Comparison of ENCODE assay signal across 7 mouse cellular contexts in the genomic region with DNA sequence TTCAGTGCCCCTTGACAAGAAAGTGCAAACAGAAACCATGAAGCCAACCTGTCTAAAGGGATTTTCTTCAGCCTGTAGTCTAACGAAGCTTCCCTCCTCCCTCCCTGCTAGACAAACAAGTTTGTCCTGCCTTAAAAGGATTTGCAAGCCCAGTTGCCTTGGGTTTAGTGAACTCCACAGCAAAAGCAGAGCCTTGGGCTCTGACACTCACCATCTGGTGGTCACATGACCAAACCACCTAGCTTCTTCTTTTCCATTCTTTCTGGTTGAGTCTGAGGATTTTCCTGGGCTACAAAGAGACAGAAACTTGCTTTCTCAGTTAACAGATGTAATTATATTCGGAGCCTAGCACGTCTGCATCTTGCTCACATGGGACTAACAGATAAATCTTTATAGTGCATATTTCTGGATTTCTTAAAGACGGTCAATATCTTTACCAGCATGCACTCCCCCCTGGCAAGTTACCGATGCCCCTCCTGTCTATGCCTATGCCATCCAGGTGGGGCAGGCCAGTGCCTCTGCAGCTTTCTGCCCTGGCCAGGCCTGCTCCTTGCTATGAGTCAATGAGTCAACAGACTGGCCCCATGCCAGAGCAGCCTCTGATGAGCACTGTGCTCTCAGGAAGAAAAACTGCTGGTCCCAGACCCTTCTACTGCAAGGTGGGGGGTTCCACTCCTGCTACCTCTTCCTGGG. TPM values are rescaled to one million over a fixed set of nuclear protein-coding genes. Genes with fewer than 3 reads are reported as not detected.
DNase-seq lines count a peak whose midpoint lies in the region; ATAC-seq lines count a peak whose summit lies in the region.

No protein-coding gene starts in this region.

- 60% methylated on average over 5 of the region's 5 CpGs for WGBS in intestine, embryonic 16.5 days

- H3K27me3 ChIP-seq in intestine, embryonic 16.5 days (replicated peaks; ENCODE audit: control insufficient read depth, insufficient read depth, low read length), result no peaks in the 10 kb centered on the region

- H3K27ac ChIP-seq in intestine, embryonic 16.5 days (ENCODE audit: low read length), result 0 out of 2 replicates have a peak overlapping the region, but pooled peaks have one; percentile 28

- no peaks in the 10 kb centered on the region for H3K36me3 ChIP-seq in intestine, embryonic 16.5 days (ENCODE audit: control insufficient read depth, insufficient read depth, low read length)

- H3K4me2 ChIP-seq in intestine, embryonic 16.5 days (ENCODE audit: low read depth, low read length), result no peak overlapping the region

- H3K9me3 ChIP-seq in intestine, embryonic 16.5 days (ENCODE audit: control insufficient read depth, low read length), result no peaks in the 10 kb centered on the region

- peaks cover 13% of the 10 kb centered on the region for H3K4me1 ChIP-seq in intestine, embryonic 16.5 days (ENCODE audit: control insufficient read depth, insufficient read depth, low read length)

- H3K4me3 ChIP-seq in intestine, embryonic 16.5 days (ENCODE audit: low read length), result no peak overlapping the region

- DNase-seq in right cerebral cortex, postnatal 10 days (ENCODE audit: low spot score in 2 of 2), result peak; percentile 63 to 65
- no peak for DNase-seq in right cerebral cortex, adult 2 months (ENCODE audit: low spot score in 2 of 2)
- peak; percentile 88 to 90 for DNase-seq in cerebellum, postnatal 10 days
- DNase-seq in lung, postnatal 14 days, result peak; percentile 76
- peak; percentile 77 to 87 for DNase-seq in urinary bladder, postnatal 36 days (ENCODE audit: low spot score in 2 of 2)
- DNase-seq in frontal cortex, postnatal 14 days (ENCODE audit: low spot score in 2 of 2), result no peak

- no peak overlapping the region for H3K9ac ChIP-seq in intestine, embryonic 16.5 days (ENCODE audit: low read depth, low read length)

- peak; percentile 84 for ATAC-seq in intestine, embryonic 16.5 days

RNA-seq across cellular contexts. Expression of gene Rhob, which starts 11.7 kb away (rescaled TPM):
- polyA plus RNA-seq in intestine, embryonic 16.5 days (2015; fragmentation: Nextera tagmentation; extraction: Ambion mirVana), result 24.1 and 24.6 TPM in 2 replicates

Comparison
In these comparisons a context has a peak if more than half of its experiments do, and no peak if none do; other contexts are left out.
1. DNase-seq: peak in right cerebral cortex, postnatal 10 days (2 of 2), cerebellum, postnatal 10 days (2 of 2), lung, postnatal 14 days (single experiment) and urinary bladder, postnatal 36 days (2 of 2); none in right cerebral cortex, adult 2 months (0 of 2) and frontal cortex, postnatal 14 days (0 of 2).